Mouse (Mus musculus): ENCODE results near the gene Sash1. TPM values are rescaled to one million over a fixed set of nuclear protein-coding genes. Genes with fewer than 3 reads are reported as not detected.

Sash1 gene
- polyA plus RNA-seq (2015; fragmentation: Nextera tagmentation; extraction: Ambion mirVana), result 2.3 and 2.8 TPM in 2 replicates

DNA sequence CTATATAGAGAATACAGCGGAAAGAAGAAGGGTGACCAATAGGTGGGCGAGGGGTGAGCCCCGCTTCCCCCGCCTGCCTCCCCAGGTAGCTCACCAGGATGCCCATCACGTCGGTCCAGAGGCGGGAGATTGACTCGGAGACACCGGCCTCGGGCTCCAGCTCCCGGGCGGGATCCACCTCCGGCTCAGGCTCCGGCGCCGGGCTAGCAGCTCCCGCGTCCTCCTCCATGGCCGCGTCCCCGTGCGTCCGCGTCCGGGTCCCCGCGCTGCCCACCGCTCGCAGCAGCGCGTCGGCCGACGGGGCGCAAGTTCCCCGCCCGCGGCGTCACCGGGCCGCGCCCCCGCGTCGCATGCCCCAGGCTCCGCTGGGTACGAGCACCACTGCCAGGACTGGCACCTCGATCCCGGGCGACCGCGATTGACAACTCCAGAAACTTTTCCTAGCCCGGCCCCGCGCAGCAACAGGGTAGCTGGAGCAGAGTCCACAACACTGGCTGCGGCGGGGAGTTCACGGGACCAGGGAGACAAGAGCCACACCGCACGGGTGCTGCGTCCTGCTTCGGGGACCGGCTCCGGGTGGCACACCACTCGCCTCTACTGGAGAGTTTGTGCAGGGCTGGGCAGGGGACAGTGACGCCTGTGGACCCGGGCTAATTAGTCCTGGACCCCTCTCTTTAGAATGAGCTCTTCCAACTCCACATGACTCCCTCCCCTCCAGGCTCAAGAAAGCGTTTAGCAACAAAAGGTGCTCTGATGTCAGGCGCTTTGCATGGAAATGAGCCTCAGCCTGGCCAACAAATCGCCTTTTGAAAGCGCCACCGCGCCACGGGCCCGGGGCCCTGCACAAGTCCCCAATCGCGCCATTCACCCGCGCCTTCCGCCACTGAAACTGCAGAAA is at the start of gene Sash1:
Gene Sash1, minus strand, starts transcription at position 441 of the 898 bp plus-strand sequence.
- no peaks in the 10 kb centered on the region for H3K27me3 ChIP-seq (replicated peaks; ENCODE audit: control insufficient read depth, insufficient read depth, low read length)
- no peaks in the 10 kb centered on the region for H3K36me3 ChIP-seq (ENCODE audit: control insufficient read depth, insufficient read depth, low read length)
- under 1% methylated on average over 80 of the region's 80 CpGs for WGBS
- peak within 1 kb of the TSS; percentile 99 for H3K27ac ChIP-seq (ENCODE audit: low read length)
- peak within 1 kb of the TSS; percentile 83 for H3K4me3 ChIP-seq (ENCODE audit: low read length)
- peaks cover 15% of the 10 kb centered on the region for H3K4me1 ChIP-seq (ENCODE audit: control insufficient read depth, insufficient read depth, low read length)
- no peaks in the 10 kb centered on the region for H3K9me3 ChIP-seq (ENCODE audit: control insufficient read depth, low read length)
- H3K4me2 ChIP-seq (ENCODE audit: low read depth, low read length), result peak within 1 kb of the TSS; percentile 82
- ATAC-seq, result peak; percentile 91
- H3K9ac ChIP-seq (ENCODE audit: low read depth, low read length), result peak within 1 kb of the TSS; percentile 84

DNA sequence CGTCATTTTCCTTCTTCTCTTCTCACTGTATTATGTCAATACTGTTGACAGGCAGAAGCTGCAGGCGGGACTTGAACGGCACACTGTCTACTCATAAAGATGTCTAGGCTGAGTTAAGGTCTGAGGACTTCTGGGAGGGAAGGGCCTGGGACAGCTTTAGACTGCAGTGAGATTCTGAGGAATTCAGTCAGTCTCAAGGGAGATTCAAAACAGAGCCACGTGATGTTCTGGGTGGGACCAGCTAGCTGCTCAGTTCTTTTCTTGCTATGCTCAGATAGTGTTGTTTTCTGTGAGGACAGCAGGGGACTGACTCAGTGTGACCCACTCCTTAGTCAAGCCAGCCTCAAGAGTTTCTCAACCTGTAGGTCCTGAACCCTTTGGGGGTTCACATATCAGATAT is 49.7 kb upstream of the Sash1 start:
- Histone ChIP-seq H3K27me3 (replicated peaks; ENCODE audit: control insufficient read depth, insufficient read depth, low read length) (no peaks in the 10 kb centered on the region), H3K27ac (ENCODE audit: low read length) (no peak overlapping the region), H3K4me2 (ENCODE audit: low read depth, low read length) (no peak overlapping the region), H3K36me3 (ENCODE audit: control insufficient read depth, insufficient read depth, low read length) (no peaks in the 10 kb centered on the region), H3K4me1 (ENCODE audit: control insufficient read depth, insufficient read depth, low read length) (peaks cover 19% of the 10 kb centered on the region), H3K4me3 (ENCODE audit: low read length) (no peak overlapping the region), H3K9me3 (ENCODE audit: control insufficient read depth, low read length) (no peaks in the 10 kb centered on the region), H3K9ac (ENCODE audit: low read depth, low read length) (no peak overlapping the region)
- 37% methylated on average over 4 of the region's 4 CpGs for WGBS
- ATAC-seq, result peak; percentile 29; the same call in 1 of the 2 replicates

DNA sequence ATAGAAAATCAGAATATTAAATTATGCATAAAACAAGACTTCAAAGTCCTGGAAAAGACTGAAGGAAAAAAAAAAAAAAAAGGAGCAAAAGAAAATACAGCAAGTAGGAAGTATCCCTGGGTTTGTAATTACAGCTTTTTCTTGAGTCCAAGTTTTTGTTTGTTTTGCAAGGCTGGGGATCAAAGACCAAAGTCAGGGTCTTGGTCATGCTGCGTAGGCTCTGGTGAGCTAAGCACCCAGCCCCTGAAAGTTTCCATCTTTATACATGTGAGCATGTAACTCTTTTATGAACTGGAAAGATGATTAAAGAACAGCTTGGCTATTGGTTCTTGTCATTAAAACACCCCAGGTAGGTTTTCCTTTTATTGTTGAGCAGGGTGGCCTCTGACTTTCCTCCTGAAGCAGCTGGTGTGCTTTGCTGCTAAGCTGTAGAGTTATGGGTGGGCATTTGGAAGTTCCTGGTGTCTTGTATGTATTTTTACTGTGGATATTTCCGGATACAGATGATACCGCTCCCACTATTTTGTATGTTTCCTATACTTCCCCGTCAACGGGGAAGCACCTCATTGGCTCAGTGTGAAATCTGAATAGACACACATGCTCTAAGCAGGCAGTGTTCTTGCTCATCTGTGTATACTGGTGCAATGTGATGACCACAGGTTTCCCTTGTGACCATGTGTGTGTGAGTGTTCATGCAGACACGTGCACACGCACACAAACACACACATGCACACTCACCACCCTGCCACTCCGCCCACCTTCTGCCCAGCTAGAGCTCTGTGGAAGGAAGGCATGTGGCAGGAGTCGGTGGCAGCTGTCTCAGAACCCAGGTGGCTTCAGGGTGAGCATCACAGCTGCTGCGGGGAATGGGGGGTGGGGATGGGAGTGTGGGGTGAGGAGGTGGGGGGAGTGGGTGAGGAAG is 47.8 kb upstream of the Sash1 start:
- Histone ChIP-seq H3K4me3 (ENCODE audit: low read length) (no peak overlapping the region), H3K27ac (ENCODE audit: low read length) (peak overlapping the region; percentile 38; the same call in 1 of the 2 replicates), H3K4me1 (ENCODE audit: control insufficient read depth, insufficient read depth, low read length) (peaks cover 19% of the 10 kb centered on the region), H3K27me3 (replicated peaks; ENCODE audit: control insufficient read depth, insufficient read depth, low read length) (no peaks in the 10 kb centered on the region), H3K36me3 (ENCODE audit: control insufficient read depth, insufficient read depth, low read length) (no peaks in the 10 kb centered on the region), H3K9me3 (ENCODE audit: control insufficient read depth, low read length) (no peaks in the 10 kb centered on the region), H3K4me2 (ENCODE audit: low read depth, low read length) (0 out of 2 replicates have a peak overlapping the region, but pooled peaks have one; percentile 7), H3K9ac (ENCODE audit: low read depth, low read length) (0 out of 2 replicates have a peak overlapping the region, but pooled peaks have one; percentile 11)
- peak; percentile 43 for ATAC-seq
- whole genome bisulfite sequencing, result 82% methylated on average over 10 of the region's 10 CpGs

DNA sequence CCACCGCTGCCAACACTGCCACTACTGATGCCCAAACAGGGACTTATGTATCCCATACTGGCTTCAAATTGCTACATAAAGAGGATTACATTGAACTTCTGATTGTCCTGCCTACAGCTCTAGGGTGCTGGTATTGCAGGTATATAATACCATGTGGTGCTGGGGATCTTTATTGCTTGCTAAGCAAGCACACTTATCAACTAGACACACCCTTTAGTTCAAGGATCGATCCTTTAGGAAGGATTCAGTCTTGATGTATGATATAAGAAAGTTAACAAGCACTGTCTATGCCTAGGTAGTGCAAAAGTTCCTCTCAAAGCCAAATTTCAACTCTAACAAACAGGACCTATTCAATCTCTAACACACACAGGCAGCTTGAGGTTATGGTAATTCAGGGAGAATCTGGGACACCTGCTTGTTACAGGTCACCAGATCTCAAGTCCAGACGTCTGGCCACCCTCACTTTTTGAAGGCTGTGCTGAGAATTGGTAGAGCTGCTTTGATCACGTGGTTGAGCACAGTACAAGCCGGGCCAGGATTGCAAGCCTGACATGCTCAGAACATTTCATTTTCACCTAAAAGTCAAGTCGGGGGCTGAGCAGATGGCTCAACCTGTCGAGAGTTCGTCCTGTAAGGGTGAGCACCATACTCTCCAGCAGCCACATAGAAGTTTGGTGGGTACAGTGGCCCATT is 45.8 kb upstream of the Sash1 start:
- Histone ChIP-seq H3K36me3 (ENCODE audit: control insufficient read depth, insufficient read depth, low read length) (no peaks in the 10 kb centered on the region), H3K9me3 (ENCODE audit: control insufficient read depth, low read length) (no peaks in the 10 kb centered on the region), H3K9ac (ENCODE audit: low read depth, low read length) (no peak overlapping the region), H3K4me2 (ENCODE audit: low read depth, low read length) (no peak overlapping the region), H3K4me3 (ENCODE audit: low read length) (no peak overlapping the region), H3K4me1 (ENCODE audit: control insufficient read depth, insufficient read depth, low read length) (peaks cover 19% of the 10 kb centered on the region), H3K27ac (ENCODE audit: low read length) (peak overlapping the region; percentile 30; the same call in 1 of the 2 replicates), H3K27me3 (replicated peaks; ENCODE audit: control insufficient read depth, insufficient read depth, low read length) (no peaks in the 10 kb centered on the region)
- WGBS, result 71% methylated on average over 8 of the region's 8 CpGs
- ATAC-seq, result peak; percentile 87

DNA sequence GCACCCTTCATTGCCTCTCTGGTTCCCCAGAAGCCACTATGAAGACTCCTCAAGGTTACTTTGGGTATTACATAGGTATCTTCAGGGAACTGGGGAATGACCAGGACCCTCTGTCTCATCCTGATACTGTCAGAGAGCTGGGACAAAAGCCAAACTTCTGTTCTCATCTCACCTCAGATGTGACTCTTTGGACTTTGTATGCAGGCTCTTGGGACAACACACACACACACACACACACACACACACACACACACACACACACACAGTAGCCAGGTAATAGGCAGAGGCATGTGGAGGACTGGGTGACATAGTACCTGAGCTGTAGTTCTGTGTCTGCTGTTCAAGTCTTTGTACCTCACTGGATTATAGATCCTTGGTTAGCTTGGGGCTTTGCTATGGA is 44.8 kb upstream of the Sash1 start:
- no peaks in the 10 kb centered on the region for H3K27me3 ChIP-seq (replicated peaks; ENCODE audit: control insufficient read depth, insufficient read depth, low read length)
- H3K4me2 ChIP-seq (ENCODE audit: low read depth, low read length), result no peak overlapping the region
- H3K36me3 ChIP-seq (ENCODE audit: control insufficient read depth, insufficient read depth, low read length), result no peaks in the 10 kb centered on the region

DNA sequence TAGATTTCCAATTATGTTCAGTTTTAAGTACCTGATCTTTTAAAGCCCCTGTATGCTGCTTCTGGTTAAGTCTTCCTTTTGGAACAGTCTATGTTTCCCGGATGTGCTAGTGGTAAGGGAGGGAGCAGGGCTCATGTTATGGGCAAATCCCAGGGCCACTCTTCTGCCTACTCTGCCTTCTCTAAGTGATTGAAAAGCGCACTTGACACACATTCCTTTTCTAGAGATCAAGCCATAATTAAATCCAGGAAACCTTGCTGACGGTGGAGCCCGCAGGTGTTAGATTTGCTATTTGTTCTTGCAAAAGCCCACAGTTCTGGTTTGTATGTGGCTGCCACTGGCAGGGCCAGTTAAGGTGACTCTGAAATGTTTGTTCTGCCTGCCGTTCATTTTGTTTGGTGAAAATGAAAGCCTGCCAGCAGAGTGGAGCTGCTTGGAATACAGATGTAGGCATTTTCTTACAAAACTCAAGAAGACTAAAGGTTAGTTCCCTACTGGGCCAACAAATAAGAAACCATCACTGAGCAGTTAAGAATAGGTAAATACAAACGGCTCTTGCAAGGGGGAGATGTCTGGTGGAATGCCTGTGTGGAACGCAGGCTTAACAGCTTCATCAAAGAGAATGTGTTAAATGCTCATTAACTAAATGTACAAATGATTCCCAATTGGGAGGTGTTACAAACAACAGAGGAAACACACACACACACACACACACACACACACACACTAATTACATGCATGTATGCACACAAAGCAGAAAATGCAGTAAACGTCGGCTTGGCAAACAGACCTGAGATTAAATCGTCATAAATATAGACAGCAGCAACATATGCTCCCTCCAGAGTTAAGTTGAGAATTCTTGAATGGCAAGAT is 43.1 kb upstream of the Sash1 start:
- ATAC-seq, result no peak
- Histone ChIP-seq H3K27me3 (replicated peaks; ENCODE audit: control insufficient read depth, insufficient read depth, low read length) (no peaks in the 10 kb centered on the region), H3K9ac (ENCODE audit: low read depth, low read length) (no peak overlapping the region), H3K4me2 (ENCODE audit: low read depth, low read length) (no peak overlapping the region), H3K36me3 (ENCODE audit: control insufficient read depth, insufficient read depth, low read length) (no peaks in the 10 kb centered on the region), H3K4me3 (ENCODE audit: low read length) (no peak overlapping the region), H3K4me1 (ENCODE audit: control insufficient read depth, insufficient read depth, low read length) (peaks cover 10% of the 10 kb centered on the region), H3K9me3 (ENCODE audit: control insufficient read depth, low read length) (no peaks in the 10 kb centered on the region), H3K27ac (ENCODE audit: low read length) (no peak overlapping the region)
- WGBS, result 54% methylated on average over 10 of the region's 10 CpGs

More for the DNA sequence above, 44.8 kb upstream of the Sash1 start:
- H3K9ac ChIP-seq (ENCODE audit: low read depth, low read length), result no peak overlapping the region
- no peak for ATAC-seq
- H3K4me1 ChIP-seq (ENCODE audit: control insufficient read depth, insufficient read depth, low read length), result peaks cover 17% of the 10 kb centered on the region
- H3K9me3 ChIP-seq (ENCODE audit: control insufficient read depth, low read length), result no peaks in the 10 kb centered on the region
- no peak overlapping the region for H3K27ac ChIP-seq (ENCODE audit: low read length)
- no peak overlapping the region for H3K4me3 ChIP-seq (ENCODE audit: low read length)

DNA sequence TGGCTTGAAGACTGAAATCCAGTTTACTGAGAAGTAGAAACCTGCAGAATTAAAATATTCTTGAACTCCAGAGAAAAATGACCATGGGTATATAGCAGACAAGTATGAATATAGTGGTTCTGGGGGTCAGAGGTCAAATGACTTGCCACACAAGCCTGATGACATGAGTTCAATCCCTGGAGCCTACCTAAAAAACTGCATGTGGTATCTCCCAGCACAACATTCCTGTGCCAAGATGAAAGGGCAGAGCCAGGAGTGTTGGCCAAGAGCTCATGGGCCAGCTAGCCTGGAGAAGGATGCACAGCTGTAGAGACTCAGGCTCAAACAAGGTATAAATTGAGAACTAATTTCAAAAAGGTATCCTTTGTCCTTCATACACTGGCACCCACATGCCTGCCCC is 42.4 kb upstream of the Sash1 start:
- no peak overlapping the region for H3K4me2 ChIP-seq (ENCODE audit: low read depth, low read length)
- ATAC-seq, result no peak

DNA sequence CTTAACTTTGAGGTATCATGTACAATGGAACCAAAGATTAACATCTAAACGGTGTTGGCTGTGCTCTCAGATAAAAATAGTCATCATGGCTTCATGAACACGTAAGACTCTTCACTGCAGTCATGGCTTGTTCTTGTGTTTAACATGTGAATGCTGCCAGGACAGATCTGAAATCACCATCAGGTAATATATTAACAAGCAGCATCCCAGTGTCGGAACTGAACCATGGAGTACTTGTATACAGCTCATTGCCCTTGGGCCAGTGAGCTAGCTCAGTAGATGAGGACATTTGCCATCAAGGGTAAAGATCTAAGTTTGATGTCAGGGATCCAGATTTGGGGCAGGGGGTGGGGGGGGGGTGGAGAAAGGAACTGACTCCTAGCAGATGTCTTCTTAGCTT is 41.0 kb upstream of the Sash1 start:
- H3K4me2 ChIP-seq (ENCODE audit: low read depth, low read length), result no peak overlapping the region
- no peak for ATAC-seq
- H3K4me1 ChIP-seq (ENCODE audit: control insufficient read depth, insufficient read depth, low read length), result no peaks in the 10 kb centered on the region
- WGBS, result 91% methylated on average over 3 of the region's 3 CpGs
- no peaks in the 10 kb centered on the region for H3K9me3 ChIP-seq (ENCODE audit: control insufficient read depth, low read length)
- H3K9ac ChIP-seq (ENCODE audit: low read depth, low read length), result no peak overlapping the region
- H3K27me3 ChIP-seq (replicated peaks; ENCODE audit: control insufficient read depth, insufficient read depth, low read length), result no peaks in the 10 kb centered on the region
- H3K27ac ChIP-seq (ENCODE audit: low read length), result no peak overlapping the region
- H3K4me3 ChIP-seq (ENCODE audit: low read length), result no peak overlapping the region
- H3K36me3 ChIP-seq (ENCODE audit: control insufficient read depth, insufficient read depth, low read length), result no peaks in the 10 kb centered on the region

More for the DNA sequence above, 42.4 kb upstream of the Sash1 start:
- no peaks in the 10 kb centered on the region for H3K27me3 ChIP-seq (replicated peaks; ENCODE audit: control insufficient read depth, insufficient read depth, low read length)
- no peak overlapping the region for H3K9ac ChIP-seq (ENCODE audit: low read depth, low read length)
- no peaks in the 10 kb centered on the region for H3K36me3 ChIP-seq (ENCODE audit: control insufficient read depth, insufficient read depth, low read length)
- no peak overlapping the region for H3K27ac ChIP-seq (ENCODE audit: low read length)
- H3K4me3 ChIP-seq (ENCODE audit: low read length), result no peak overlapping the region
- H3K9me3 ChIP-seq (ENCODE audit: control insufficient read depth, low read length), result no peaks in the 10 kb centered on the region
- H3K4me1 ChIP-seq (ENCODE audit: control insufficient read depth, insufficient read depth, low read length), result peaks cover 5% of the 10 kb centered on the region; the same call in 1 of the 2 replicates
